Mouse (Mus musculus): ENCODE data around the gene Sept11.

The Sept11 gene

DNA sequence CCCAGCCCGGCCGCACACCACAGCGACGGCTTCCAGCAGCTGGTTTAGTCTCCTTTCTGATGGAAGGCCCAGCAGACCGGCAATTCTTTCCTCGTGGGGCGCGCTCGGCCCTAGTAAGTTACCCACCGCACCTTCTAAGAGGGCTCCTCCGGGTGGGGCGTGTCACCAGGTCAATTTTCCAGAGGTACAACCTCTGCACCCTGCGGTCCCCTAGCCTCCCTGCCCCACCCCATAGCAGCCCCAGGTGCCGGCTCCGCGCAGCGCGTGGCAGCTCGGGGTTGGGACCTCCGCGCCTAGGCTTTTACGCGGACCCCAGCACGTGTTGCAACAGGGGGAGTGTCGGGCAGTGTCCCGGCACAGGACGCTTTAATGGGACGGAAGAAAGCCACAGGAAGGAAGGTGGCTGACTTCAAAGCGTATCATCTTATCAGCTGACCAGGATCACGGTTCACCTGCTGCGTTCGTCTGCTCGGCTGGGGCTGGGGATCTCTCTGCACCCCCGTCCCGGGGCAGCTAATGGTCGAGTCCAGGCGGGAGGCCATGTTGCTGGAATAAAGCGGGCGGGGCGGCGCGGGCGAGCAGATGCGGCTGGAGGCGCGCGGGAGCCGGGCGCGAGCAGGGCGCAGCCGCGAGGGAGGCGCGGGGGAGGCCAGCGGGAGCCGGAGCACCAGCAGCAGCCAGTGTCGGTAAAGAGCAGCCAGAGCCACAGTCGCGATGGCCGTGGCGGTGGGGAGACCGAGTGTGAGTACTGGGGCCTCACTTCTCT lies at the start of gene Sept11:
Gene Sept11, plus strand, starts transcription at position 581 of the 766 bp plus-strand sequence.
- DNase-seq, result peak; percentile 96

DNA sequence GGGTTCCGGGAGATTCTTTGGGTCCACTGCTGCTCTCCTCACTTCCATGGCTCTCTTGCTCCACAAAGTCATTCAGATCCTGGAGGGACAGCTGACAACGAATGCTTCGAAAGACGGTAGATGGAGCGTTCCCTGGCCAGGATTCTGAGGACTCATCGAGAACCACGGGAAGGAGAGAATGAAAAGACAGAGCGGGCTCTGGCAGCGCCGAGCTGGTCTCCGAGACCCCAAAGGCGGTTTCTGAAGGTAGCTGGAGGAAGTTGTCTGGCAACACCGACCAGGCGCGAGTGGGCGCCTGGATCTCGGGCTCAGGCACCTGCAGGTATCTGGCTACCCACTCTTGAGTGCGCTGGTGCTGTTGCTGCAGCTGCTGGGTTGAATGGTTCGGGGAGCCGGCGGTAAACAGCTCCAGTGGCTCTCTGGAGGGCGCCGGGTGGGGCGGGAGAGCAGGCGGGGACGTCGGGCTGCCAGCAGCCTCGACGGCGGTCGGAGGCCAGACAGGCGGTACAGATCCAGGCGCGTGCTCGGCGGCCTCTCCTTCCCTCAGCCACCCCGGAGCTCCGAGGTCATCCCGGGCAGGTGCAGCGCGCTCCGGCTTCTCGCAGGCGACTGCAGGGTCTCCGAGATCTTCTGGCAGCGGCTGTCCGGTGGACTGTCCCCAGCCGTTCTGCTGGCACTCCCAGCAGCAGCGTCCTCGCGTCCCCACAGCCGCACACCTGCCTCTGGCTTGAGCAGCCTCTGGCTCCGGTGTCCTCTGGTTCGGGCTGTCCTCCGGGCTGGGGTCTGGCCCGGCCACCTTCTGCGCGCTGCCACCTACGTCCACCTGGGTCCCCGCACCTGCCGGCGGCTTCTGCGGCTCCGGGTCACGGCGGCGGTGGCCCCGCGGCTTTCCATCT lies 49.3 kb upstream of the Sept11 start:
- peak; percentile 34 for DNase-seq

DNA sequence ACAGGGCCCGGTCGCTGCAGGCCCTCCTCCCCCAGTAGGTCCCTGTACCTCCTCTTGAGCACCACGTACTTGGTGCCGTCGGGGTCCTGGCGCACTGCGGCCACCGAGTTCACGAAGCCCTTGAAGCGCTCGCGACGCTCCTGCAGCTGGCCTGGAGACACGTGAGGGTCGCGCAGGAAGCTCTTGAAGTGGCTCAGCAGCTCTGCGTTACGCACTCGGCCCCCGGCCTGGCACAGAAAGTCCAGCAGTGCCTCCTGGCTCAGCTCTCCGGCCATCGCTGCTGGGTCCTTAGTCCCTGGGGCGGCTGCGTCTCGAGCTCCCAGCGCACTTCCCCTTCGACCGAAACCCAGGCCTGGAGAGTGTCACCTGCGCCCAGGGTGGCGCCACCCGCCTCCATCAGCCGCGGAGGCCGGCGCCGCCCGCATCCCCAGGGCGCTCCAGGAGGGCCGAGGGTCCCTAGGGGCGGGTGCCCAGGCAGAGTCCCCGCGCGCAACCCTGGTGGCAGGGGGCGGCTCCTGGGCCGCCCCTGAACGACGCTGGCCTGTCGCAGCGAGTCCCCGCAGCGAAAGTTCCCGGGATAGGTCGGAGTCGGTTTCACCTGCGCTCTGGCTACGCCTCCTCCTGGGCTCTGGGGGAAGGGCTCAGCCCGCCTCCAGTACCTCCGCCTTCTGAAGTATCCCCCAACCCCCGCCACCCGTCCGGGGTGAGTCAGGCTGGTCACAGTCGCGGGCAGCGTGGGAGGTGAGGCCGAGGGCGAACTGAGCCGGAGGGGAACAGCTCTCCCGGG lies 48.5 kb upstream of the Sept11 start, which contains the start of gene Sowahb:
Gene Sowahb, minus strand, starts transcription at position 439 of the 787 bp plus-strand sequence.
- DNase-seq, result peak; percentile 64

DNA sequence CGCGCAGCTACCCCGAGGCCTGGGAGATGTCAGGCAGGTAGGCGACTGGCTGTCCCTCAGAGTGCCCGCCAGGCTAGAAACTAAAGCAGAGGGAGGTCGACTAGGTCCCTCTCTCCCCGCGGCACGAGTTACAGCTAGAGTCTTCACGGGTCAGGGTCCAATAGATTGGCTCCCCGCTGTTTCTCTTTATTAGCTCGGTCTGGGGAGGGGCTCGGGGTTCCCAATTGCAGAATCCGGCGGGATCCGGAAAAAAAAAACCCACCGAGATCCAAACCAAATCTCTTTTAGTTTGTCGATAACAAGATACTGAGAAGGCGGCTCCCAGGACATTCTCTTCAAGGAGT lies 47.9 kb upstream of the Sept11 start:
- DNase-seq, result no peak

DNA sequence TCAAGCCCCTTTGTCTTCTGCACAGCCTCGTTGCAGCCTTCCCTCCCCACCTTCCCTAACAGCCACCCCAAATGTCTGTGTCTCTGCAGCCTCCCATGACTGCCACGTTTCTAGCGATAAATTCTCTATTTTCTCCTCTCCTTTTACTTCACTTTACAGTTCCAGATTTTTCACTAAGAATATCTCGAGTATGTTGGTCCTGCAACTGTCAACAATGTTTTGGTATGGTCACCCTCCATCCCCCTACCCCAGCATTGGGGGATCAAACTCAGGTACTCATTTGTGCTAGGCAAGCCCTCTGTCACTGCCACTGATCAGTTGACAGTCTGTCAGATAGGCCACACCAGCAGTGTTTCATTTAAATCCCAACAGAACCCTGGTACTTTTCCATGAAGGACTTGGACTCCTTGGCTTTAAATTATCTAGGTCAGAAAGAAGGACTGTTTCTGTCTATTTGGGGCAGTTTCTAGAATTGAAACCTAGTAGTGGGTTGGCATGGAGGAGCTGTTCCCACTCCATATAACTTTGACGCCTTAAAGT lies 46.9 kb upstream of the Sept11 start:
- no peak for DNase-seq

DNA sequence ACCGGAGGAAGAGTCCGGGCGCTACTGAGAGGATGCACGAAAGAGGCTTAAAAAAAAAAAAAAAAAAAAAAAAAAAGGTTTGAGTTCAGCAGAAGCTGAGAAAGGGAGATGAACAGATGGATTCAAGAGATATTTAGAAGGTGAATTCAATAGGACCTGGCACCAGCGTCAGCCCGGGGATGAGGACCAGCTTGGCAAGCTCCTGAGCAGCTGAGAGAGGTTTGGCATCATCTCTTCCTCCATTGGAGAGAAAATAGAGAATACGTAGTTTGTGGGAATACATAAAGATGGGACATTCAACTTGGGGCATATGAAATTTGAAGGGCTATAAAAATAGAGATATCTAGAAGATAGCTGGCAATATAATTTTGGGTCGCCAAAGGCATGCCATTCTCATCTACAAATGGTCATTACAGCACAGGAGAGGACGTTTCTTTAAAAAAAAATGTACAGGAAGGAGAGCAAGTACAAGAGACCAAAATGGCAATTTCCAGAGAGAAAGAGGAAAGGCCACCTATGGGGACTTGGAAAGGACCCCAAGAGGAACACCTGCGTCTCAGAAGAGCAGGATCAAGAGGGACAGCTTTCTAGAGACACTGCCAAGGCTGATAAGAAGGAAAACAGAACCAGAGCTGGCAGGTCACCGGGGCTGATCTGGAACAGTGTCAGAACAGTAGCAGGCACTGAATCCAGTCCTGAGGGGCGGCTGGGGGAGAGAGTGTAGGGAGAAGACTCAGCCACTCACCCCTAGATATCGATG lies 44.6 kb upstream of the Sept11 start:
- DNase-seq, result no peak

DNA sequence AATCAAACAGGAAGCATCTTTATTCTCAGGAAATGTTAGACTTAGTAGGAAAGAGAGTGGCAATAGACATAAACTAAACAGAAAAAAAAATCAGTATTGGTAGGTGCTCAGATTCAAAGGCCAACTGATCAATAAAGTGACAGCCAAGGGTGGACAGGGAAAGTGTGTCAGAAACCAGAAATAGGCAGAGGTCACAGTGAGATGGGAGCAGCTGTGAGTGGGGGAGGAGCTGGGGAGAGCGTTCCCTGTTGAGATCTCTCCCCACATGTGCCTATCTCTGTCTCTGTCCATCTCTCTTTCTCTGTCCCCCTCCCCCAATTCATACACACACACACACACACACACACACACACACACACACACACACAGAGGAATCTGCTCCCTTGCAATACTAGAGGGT lies 43.3 kb upstream of the Sept11 start:
- DNase-seq, result no peak

DNA sequence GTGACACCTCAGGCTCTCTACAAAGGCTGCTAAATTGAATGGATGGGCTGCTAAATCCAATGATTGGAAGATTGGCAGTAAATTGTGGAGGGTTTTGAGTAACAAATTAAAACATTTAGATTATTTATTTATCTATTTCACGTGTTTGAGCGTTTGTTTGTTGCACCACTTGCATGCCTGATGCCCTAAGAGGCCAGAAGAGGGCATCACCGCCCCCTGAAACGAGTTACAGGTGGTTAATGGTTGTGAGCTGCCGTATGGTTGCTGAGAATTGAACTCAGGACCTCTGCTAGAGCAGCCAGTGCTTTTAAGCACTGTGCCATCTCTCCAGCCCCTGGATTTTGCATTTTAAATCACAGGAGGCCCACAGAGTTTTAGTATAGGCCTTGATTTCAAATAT lies 42.2 kb upstream of the Sept11 start:
- no peak for DNase-seq

DNA sequence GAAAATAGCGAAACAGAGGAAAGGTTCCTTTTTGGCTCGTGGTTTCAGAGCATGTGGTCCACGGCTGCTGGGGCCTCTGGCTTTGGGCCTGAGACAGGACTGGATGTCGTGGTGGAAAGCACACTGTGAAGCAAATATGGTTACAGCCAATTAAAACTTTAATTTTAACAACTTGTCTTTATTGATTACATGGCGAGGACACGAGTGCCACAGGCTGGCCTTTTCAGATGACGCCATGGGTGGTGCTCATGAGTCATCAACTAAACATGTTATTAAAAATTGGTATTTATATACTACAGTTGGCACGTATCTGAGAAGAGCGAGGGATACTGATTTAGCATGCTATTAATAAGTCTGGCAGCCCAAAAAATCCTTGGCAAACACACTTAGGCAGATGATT lies 41.3 kb upstream of the Sept11 start:
- no peak for DNase-seq

DNA sequence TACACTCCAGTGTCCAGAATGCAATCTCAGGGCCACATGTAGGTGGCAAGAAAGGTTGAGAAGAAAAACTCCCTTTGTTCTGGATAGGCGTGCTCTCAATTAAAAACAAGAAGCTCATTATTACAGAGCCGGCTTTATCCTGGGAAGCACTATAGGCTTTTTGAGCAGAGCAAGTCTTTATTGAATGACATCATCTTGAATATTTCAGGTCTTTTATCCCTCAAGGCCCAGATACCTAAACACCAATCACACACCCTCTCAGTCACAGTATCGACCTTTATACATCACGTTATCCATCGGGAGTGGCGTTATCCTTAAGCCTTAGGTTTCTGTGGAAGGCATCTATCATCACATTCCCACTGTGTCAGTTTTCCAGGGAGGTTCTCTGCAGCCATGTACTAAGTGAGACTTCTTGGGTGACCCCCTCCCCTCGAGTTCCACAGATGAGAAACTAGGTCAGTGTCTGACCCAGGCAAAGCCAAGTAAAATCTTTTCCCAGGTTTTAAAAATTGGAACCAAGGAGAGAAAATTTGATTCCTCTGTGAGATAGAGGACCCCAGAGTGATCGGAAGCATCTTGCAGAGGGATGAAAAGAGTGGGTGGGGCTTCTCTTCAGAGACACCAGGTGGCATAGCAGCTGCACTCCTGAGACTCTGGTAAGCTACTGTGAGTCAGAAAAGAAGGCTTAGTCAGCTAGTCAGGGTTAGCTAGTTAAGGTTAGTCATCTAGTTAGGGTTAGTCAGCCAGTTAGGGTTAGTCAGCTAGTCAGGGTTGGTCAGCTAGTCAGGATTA lies 39.4 kb upstream of the Sept11 start:
- DNase-seq, result peak; percentile 59

DNA sequence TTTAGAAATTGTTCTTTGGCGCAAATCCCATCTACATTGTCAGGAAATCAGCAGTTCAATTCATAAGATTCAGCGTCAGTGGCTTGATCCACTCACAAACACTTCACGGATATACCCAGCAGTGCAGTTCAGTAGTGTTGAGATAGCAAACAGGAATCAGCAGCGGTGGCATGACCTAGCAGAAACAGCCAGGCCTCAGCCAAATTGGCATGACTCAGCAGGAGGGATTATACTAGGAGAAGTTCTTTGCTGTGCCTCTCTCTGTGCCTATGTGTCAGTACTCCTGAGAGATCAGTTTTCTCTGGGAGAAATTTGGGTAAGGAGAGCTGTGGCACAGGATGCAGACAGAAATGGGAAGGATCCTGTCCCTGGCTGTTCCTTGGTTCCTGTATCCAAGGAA lies 32.4 kb upstream of the Sept11 start:
- DNase-seq, result no peak

DNA sequence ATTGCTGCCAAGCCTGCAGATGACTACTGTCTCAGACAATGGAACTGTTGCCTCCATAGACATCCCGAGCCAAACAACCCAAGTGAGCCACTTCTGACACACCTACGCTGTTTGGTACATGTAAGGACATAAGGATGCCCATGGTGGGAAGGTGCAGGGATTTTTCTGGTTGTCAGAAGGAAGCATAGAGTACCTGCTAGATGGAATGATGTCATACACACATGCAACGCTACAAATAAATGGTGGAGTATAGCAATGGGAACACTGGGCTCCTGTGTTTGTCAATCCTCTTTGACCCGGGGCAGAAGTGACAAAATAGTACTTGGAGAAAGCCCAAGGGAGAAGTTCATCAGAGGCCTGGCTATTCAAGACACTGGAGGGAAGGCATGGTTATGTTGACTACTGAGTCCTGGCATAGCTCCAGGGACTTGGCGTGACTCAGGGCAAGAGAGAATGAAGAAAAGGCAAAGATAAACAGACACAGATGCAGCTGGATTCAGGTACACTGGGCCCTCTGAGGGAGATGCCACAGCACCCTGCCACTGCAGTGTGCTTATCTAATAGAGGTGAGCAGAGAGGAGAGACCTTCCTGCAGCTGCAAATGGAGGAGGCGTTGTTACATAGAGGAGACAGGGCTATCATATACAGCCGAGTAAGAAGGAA lies 15.4 kb upstream of the Sept11 start:
- no peak for DNase-seq

DNA sequence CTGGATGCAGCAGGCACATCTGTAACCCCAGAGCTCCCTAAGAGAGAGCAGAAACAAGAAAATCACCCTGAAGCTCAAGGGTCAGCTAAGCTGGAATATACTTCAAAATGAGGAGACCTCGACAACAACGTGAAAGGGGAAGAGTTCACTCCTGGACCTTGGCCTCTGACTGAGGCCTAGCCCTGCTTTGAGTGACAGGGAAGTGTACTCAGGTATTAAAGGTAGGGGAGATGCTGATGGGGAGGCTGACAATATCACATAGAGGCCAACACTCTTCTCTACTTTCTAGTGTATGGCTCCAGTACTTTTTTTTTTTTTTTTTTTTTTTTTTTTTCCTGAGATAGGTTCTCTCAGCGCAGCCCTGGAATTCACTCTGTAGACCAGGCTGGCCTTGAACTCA lies 13.6 kb upstream of the Sept11 start:
- no peak for DNase-seq

DNA sequence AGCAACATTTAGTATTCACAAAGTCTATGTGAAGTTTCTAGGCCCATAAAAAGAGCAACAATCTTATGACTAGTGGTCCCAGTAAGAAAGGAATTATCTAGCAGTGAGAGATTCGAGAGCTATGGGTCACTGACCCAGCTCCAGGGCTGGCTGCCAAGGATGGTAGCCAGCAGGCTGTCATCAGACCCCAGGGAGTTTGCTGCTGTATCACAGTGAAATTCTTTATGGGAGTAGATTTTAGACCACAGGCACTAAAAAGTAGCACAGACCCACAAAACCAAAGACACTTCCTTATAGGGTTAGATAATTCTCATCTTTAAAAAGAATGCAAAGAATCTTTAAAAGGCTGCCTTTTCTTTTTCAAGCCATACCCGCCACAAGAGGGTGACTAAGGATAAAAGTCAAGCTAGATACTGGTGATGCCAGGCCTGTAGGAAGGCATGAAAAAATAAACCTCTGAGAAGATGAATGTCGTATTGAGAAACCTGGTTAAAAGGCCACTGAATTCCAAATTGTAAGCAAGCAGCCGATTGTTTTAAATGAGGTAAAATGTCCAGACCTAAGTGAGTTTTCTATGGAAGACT lies 8.1 kb upstream of the Sept11 start:
- DNase-seq, result no peak

DNA sequence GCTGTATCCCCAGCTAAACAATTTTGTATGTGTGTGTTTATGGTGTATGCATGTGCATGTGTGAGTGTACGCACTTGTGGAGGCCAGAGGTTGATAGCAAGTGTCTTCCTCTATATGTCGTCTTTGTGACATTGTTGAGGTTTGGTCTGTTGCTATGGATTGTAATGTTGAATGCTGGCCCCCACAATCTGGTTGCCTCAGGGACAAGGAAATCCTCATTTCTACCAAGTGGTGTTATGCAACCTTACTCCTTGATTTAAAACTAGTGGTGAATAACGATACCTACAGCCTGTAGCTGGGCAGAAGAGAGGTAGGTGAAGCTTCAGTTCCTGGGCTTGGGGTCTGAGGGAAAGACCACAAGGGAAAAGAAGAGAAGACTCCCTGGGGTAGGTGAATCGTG lies 7.3 kb upstream of the Sept11 start:
- DNase-seq, result no peak

DNA sequence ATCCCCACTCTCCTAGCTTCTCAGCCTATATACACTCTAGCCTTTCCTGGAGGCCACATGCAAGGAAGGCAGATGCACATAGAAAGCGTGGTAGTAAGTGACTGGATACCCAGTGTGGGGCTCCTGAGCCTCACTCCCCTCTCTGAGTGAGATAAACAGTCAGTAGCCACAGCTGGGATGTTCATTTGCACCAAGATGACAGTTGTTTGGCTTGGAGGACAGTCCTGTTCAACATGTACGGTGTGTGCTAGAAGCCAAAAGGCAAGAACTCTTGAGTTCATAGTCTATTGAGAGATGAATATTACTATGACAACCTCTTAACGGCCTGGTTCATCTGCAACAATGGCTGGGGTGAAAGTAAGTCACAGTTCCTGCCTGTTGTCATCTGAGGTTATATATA lies 2.0 kb upstream of the Sept11 start:
- no peak for DNase-seq

DNA sequence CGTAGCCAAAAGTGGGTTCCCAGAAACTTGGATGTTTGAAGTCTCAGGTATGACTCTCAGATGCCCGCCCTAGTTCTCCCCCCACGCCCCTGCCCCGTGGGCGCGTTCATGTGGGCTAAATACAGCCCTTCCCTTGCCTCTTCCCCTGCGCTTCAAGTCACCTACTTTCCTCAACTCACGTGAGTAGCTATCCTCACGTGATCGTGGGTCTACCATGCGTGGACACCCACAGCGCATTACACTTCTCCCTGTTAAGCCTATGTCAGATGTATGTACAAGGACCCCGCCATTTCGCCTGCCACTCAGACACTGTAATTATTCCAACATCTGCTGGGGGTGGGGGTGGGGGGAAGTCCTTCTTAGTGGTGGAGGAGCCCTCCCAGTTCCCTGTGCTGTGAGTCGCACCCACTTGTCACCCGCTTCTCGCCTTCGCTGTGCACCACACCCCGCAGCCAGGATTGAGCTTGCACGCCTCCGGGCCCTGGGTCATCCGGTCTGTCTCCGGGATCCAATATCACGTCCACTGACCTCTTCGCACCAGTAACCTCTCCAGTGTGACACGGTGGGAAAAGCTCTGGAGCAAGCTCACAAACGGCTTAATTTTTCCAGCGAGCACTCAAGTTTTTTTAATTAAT lies 973 bp upstream of the Sept11 start:
- peak; percentile 72 for DNase-seq

DNA sequence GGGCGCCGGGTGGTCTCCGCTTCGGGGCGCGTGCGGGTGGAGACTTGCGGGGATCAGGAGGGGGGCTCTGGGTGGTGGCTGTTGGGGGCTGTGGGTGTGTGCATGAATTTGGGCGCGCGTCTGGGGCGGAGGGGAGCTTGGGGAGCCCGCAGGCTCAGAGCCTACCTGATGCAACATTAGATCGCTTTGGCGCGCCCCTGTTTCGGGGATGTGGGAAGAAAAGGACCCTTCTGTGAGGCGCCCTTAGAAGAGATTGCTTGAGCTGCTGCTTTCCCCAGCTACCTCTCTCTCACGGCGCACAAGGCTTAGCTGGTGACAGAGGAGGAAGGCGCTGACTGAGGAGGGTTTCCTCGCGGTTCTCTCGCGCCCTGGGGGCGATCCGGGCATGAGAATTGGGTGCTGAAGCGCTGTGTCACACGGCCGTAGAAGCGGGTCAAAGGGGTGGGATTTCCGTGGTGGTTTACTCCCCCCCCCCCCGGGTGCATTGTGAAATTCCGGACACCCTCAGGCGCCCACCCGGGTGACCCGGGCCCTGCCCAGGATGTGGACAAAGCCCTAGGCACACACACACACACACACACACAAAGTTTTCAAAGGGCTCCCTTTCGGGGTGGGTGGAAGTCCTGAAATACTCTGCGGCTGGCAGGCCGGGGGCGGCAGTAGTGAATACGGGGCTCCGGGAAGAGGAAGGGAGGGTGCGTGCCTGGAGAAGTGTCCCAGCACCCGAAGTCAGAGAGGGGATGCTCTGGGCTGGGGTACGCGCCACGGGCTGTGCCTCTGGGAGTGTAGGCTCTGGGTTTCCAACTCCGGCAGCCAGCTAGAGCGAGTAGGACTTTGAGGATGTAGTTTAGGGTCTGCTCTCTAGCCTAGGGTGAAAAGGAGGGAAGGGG lies 646 bp downstream of the Sept11 start:
- DNase-seq, result peak; percentile 71

DNA sequence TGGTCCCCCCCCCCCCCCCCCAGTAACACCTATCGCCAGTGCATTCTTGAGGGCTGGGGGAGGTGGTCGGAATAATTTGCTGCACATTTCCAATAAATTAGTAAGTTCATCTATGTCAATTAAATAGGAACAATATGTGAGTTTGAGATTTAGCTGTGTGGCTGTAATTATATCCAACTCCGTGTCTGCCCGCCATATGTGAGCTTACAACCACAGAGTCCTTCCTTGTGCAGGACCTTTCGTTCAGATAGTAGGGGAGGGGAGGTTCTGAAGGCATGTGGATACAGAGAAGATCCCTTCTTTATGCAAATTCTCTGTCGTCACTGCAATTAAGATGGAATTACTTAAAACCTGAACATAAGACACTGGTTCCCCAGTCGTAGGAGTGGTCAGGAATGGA lies 2.1 kb downstream of the Sept11 start:
- no peak for DNase-seq
